8 mouse cellular contexts compared by ENCODE assay signal in the genomic region with DNA sequence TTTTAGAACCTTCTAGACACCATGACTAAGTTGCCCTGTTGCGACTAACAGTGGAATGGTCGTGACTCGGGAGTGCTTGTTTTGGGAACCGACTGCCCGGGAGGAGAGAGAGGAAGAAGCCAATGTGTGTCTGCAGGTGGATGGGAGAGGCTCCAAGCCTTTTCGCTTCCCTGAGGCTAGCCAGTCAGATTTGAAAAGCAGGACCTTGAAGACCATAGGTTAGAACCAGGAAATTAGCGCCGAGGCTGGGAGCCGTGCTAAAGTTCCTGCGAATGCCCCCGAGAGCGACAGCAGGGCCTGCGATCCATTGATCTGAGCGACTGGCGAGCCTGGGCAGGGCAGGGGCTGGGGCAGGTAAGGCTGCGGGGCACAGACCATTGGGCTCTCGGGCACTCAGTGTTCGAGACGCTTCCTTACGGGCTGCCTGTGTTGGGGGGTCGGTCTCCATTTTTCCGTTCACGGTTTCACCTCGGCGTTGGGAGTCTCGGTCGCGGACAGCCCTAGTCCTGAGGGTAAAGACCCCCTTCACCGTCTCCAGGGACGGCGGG. TPM values are rescaled to one million over a fixed set of nuclear protein-coding genes. Genes with fewer than 3 reads are reported as not detected.
DNase-seq lines count a peak whose midpoint lies in the region; ATAC-seq and TF ChIP-seq lines count a peak whose summit lies in the region.

TSS of gene Jarid2 (plus strand) at position 51 of the 548 bp plus-strand sequence.

- H3K9ac ChIP-seq in midbrain, embryonic 11.5 days (ENCODE audit: low read length) = peak within 1 kb of the TSS; percentile 85

- DNase-seq in frontal cortex, adult 2 months (ENCODE audit: extremely low spot score in 1 of 2, low spot score in 1 of 2) = no peak
- peak; percentile 53 to 55 for DNase-seq in cerebellum, postnatal 36 days
- peak; percentile 12 to 23 for DNase-seq in gastrocnemius, postnatal 36 days
- peak; percentile 12 to 37 for DNase-seq in left cerebral cortex, postnatal 36 days (ENCODE audit: low spot score in 2 of 2)
- peak; percentile 96 for DNase-seq in midbrain, embryonic 11.5 days (ENCODE audit: low spot score, missing footprints)
- peak in 1 of 2 experiments; percentile 17 for DNase-seq in spleen, adult 2 months (ENCODE audit: low read depth in 1 of 2, low spot score in 2 of 2)

- H3K4me1 ChIP-seq in midbrain, embryonic 11.5 days (ENCODE audit: control insufficient read depth, insufficient read depth, low read length) = peaks cover 25% of the 10 kb centered on the region
- H3K4me1 ChIP-seq in spleen, adult 2 months (ENCODE audit: control insufficient read depth, insufficient read depth, insufficient read length) = peaks cover 4% of the 10 kb centered on the region

- H3K27me3 ChIP-seq in midbrain, embryonic 11.5 days (ENCODE audit: control insufficient read depth, insufficient read depth, low read length) = no peaks in the 10 kb centered on the region
- no peaks in the 10 kb centered on the region; the same call in 1 of the 2 replicates for H3K27me3 ChIP-seq in spleen, adult 2 months (ENCODE audit: control insufficient read depth, insufficient read depth, low read length)

- H3K4me2 ChIP-seq in midbrain, embryonic 11.5 days = peak within 1 kb of the TSS; percentile 87

- H3K9me3 ChIP-seq in midbrain, embryonic 11.5 days (ENCODE audit: control insufficient read depth, low read length) = no peaks in the 10 kb centered on the region

- no peak for TF ChIP-seq POLR2A in spleen, adult 2 months (IDR thresholded peaks at IDR 0.05; ENCODE audit: low read depth, low read length)

- peak within 1 kb of the TSS; percentile 63 for H3K27ac ChIP-seq in midbrain, embryonic 11.5 days (ENCODE audit: low read depth, low read length)
- peak within 1 kb of the TSS; percentile 51 for H3K27ac ChIP-seq in spleen, adult 2 months (ENCODE audit: insufficient read depth, low read length)

- TF ChIP-seq CTCF in spleen, adult 2 months (IDR thresholded peaks at IDR 0.05; ENCODE audit: extremely low read depth, insufficient read depth, insufficient read length, insufficient replicate concordance) = no peak

- ATAC-seq in frontal cortex, adult (ENCODE audit: low TSS enrichment) = no peak
- no peak for ATAC-seq in inflammation-experienced regulatory T-cells, adult 6 months
- ATAC-seq in midbrain, embryonic 11.5 days (ENCODE audit: low FRiP score) = no peak

- peak within 1 kb of the TSS; percentile 71 for H3K4me3 ChIP-seq in midbrain, embryonic 11.5 days (ENCODE audit: low read depth, low read length)
- peak within 1 kb of the TSS; percentile 86 for H3K4me3 ChIP-seq in spleen, adult 2 months (ENCODE audit: extremely low read depth, insufficient read depth, insufficient read length)

- 2% methylated on average over 31 of the region's 31 CpGs for WGBS in midbrain, embryonic 11.5 days
- 8% methylated on average over 31 of the region's 31 CpGs for WGBS in spleen, adult 2 months

- H3K36me3 ChIP-seq in midbrain, embryonic 11.5 days (ENCODE audit: control insufficient read depth, insufficient read depth, low read length) = no peaks in the 10 kb centered on the region
- H3K36me3 ChIP-seq in spleen, adult 2 months (ENCODE audit: control insufficient read depth, insufficient read depth, low read length) = no peaks in the 10 kb centered on the region

- intact Hi-C loops in gastrocnemius, postnatal 36 days (cut with DNase I) = no loop called here
- intact Hi-C loops in left cerebral cortex, postnatal 36 days (cut with DNase I) = no loop called here

RNA-seq across cellular contexts. Expression of gene Jarid2, which starts in this region (rescaled TPM):
- polyA plus RNA-seq in frontal cortex, adult 2 months (2012; rRNA removed) = 25.2 and 27.7 TPM in 2 replicates
- total RNA-seq in gastrocnemius, postnatal 36 days (2021) = 10 to 100 TPM; 21.5 to 28.2 TPM
- polyA plus RNA-seq in inflammation-experienced regulatory T-cells, adult 6 months (2017; shearing (Covaris generic)) = 10 to 100 TPM; 42.0 to 59.1 (median 56.1) TPM
- 10 to 100 TPM; 32.3 to 40.7 TPM for total RNA-seq in left cerebral cortex, postnatal 36 days (2021)
- 37.4 and 42.5 TPM in 2 replicates for polyA plus RNA-seq in midbrain, embryonic 11.5 days (2014; fragmentation: Nextera tagmentation; extraction: Ambion mirVana)
- polyA plus RNA-seq in spleen, adult 2 months (2012; rRNA removed) = 10.9 and 14.3 TPM in 2 replicates

Comparison
In these comparisons a context has a peak if more than half of its experiments do, and no peak if none do; other contexts are left out.
1. DNase-seq: peak in cerebellum, postnatal 36 days (2 of 2), gastrocnemius, postnatal 36 days (2 of 2), left cerebral cortex, postnatal 36 days (2 of 2) and midbrain, embryonic 11.5 days (single experiment); none in frontal cortex, adult 2 months (0 of 2).